Mouse (Mus musculus) midbrain, postnatal 0 days (tissue): ENCODE data around the gene Dtnb. TPM values are rescaled to one million over a fixed set of nuclear protein-coding genes. Genes with fewer than 3 reads are reported as not detected.
"Not testable (repeated sequence)": the region's sequence is repeated elsewhere in the genome, so short reads cannot be mapped to it uniquely, and the experiment has no call there.

ENCODE experiments used
- ATAC-seq: fragments of 200-750 bp; cut with Nextera tagmentation; 2 replicates; pipeline ENCODE4 v1.8.0; 2017; ENCODE audit warnings: moderate number of reproducible peaks, mild to moderate bottlenecking, moderate TSS enrichment, moderate library complexity; ENCODE audit not compliant: low FRiP score
- DNase-seq: peaks from one replicate; pipeline ENCODE4 v3.0.0-alpha.2; 2015; ENCODE audit warnings: low spot score
- H3K27ac ChIP-seq: fragments of 300-500 bp; sonication (generic); 2 replicates; pipeline ENCODE4 v1.5.1; 2014; ENCODE audit warnings: low read depth, mild to moderate bottlenecking, low read length, mixed read lengths
- H3K27me3 ChIP-seq: fragments of 300-500 bp; sonication (generic); 2 replicates; pipeline ENCODE4 v1.6.1; 2014; ENCODE audit warnings: low read length, control low read depth, mixed read lengths; ENCODE audit not compliant: insufficient read depth
- H3K36me3 ChIP-seq: fragments of 300-500 bp; sonication (generic); 2 replicates; pipeline ENCODE4 v1.6.1; 2014; ENCODE audit warnings: low read length, control low read depth, mixed read lengths; ENCODE audit not compliant: insufficient read depth
- H3K4me1 ChIP-seq: fragments of 300-500 bp; sonication (generic); 2 replicates; pipeline ENCODE4 v1.6.1; 2014; ENCODE audit warnings: mild to moderate bottlenecking, control low read depth, antibody characterized with exemption, low read length, mixed read lengths; ENCODE audit not compliant: insufficient read depth
- H3K4me2 ChIP-seq: fragments of 300-500 bp; sonication (generic); 2 replicates; pipeline ENCODE4 v1.6.1; 2014; ENCODE audit warnings: low read depth, mild to moderate bottlenecking, low read length, mixed read lengths; ENCODE audit not compliant: poor library complexity, severe bottlenecking
- H3K4me3 ChIP-seq: fragments of 300-500 bp; sonication (generic); 2 replicates; pipeline ENCODE4 v1.5.1; 2014; ENCODE audit warnings: low read depth, mild to moderate bottlenecking, low read length, moderate library complexity
- H3K9ac ChIP-seq: fragments of 300-500 bp; sonication (generic); replicated peaks from 2 replicates; pipeline ENCODE4 v1.6.1; 2014; ENCODE audit warnings: mild to moderate bottlenecking, low read length, moderate library complexity, mixed read lengths; ENCODE audit not compliant: poor library complexity, severe bottlenecking
- H3K9me3 ChIP-seq: fragments of 300-500 bp; sonication (generic); 2 replicates; pipeline ENCODE4 v1.6.1; 2016; ENCODE audit warnings: low read length, control low read depth
- CTCF ChIP-seq: IDR thresholded peaks from 2 replicates; pipeline ENCODE4 v1.5.1; 2016; ENCODE audit warnings: antibody characterized with exemption, mild to moderate bottlenecking
- WGBS: fragments of 180-500 bp; shearing (Covaris S2); extraction: QIAGEN DNeasy Blood & Tissue Kit; methylation state at CpG from one replicate; pipeline ENCODE4 v1.1.7; 2014; 5-methylcytosine and 5-hydroxymethylcytosine counted together
- polyA plus RNA-seq: library from polyadenylated mRNA; unstranded; fragments of >200 nt; fragmentation: Nextera tagmentation; extraction: Ambion mirVana; gene quantifications from 2 replicates; pipeline ENCODE4 v1.2.1, GENCODE M21; 2015
- total RNA-seq: library from RNA; depleted of rRNA; stranded (reverse); fragments of >200 nt; gene quantifications from 2 replicates; pipeline ENCODE4 v1.2.3, GENCODE M21; 2014

Dtnb gene
- total and polyA plus RNA-seq, 2 experiments from 2014 or later: 52.0 to 57.3 TPM

DNA sequence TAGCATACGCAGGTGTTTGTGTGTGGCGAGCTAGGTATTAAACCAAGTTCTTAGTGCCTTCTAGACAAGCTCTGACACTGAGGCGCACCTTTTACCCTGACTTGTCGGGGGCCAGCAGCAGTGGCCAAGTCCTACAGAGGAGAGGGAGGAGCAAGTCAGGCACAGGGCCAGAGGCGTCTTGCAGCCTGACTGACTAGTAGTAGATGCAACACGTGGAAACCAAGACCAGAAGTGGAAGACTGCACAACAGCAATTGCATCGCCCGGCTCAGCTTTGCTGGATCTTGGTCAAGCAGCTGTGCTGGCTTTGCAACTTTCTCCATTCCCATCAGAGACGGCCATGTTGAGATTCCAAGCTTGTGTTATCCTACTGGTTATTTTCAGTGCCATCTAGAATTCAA, 100.6 kb downstream of the Dtnb start:
- no peak for TF ChIP-seq CTCF
- Histone ChIP-seq H3K9ac (no peak overlapping the region), H3K27me3 (no peaks in the 10 kb centered on the region), H3K4me3 (no peak overlapping the region), H3K4me2 (no peak overlapping the region), H3K27ac (no peak overlapping the region), H3K9me3 (no peaks in the 10 kb centered on the region), H3K36me3 (no peaks in the 10 kb centered on the region), H3K4me1 (no peaks in the 10 kb centered on the region; the same call in 1 of the 2 replicates)
- WGBS: 89% methylated on average over 9 of the region's 9 CpGs
- ATAC-seq: no peak
- no peak for DNase-seq

DNA sequence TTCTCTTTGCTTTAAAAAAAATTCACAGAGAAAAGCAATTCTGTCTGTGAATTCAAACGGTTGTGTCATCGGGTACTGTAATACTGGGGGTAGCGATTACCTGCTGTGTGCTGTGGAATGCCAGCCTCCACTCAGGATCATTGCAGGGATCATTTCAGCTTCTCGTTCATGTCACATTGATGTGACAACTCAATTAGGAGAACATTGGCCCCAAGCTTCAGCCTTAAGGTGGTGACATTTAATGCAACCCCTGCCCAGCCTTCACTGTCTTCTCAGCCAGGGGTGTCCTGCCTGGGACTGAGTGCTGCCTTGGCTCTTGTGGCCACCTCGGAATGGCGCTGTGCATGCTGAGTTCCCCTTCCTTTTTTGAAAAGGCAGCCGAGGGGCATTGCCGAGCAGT, 101.7 kb downstream of the Dtnb start:
- no peaks in the 10 kb centered on the region; the same call in 1 of the 2 replicates for H3K4me1 ChIP-seq
- 47% methylated on average over 8 of the region's 8 CpGs for WGBS
- H3K27me3 ChIP-seq: no peaks in the 10 kb centered on the region
- no peak for ATAC-seq
- no peak for DNase-seq
- H3K4me2 ChIP-seq: no peak overlapping the region
- no peak for TF ChIP-seq CTCF
- H3K4me3 ChIP-seq: no peak overlapping the region
- H3K36me3 ChIP-seq: no peaks in the 10 kb centered on the region
- no peaks in the 10 kb centered on the region for H3K9me3 ChIP-seq
- no peak overlapping the region for H3K9ac ChIP-seq
- no peak overlapping the region for H3K27ac ChIP-seq

DNA sequence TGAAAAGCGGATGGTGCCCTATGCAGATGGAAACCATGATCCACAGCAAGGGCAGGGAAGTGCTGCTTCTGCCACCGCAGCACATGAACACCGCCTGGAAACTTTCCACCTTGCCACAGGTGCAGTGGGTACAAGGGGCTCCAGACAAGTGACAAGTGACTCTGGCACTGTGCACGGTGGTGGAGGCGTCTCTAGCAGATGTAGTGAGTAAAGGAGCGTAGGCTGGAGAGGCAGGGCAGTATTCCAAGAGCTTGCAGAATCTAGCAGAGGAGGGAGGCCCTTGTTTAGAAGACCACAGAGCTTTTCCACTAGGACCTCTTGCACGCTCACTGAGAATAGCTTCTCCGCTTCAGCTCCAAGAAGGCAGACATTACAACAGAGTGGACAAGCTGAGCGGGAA, 102.7 kb downstream of the Dtnb start:
- 92% methylated on average over 9 of the region's 9 CpGs for WGBS
- no peak for TF ChIP-seq CTCF
- H3K27ac ChIP-seq: no peak overlapping the region
- no peaks in the 10 kb centered on the region for H3K9me3 ChIP-seq
- ATAC-seq (no peak), DNase-seq (no peak)
- H3K4me2 ChIP-seq: no peak overlapping the region
- no peaks in the 10 kb centered on the region for H3K27me3 ChIP-seq
- no peak overlapping the region for H3K4me3 ChIP-seq
- H3K36me3 ChIP-seq: no peaks in the 10 kb centered on the region
- no peak overlapping the region for H3K9ac ChIP-seq
- H3K4me1 ChIP-seq: no peaks in the 10 kb centered on the region; the same call in 1 of the 2 replicates

DNA sequence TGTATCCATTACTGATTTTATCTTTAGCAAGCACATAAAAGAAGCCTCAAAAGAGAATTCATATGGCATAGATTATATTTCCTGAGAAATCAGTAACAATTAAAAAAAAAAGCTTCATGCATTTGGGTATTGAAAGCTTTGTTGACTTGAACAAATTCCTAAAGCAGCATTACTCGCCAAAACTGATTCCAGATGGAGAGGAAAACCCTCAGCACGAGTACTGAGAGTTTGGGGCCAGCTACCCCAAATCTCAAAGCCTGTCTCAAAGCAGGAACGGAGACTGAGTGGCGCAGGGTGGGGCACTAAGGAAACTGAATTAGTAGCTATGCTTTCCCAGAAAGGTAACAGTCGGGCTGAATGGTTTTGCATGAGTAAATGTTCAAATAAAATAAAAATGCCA, 108.5 kb downstream of the Dtnb start:
- TF ChIP-seq CTCF: no peak
- WGBS: 85% methylated on average over 5 of the region's 5 CpGs
- Histone ChIP-seq H3K27ac (no peak overlapping the region), H3K4me3 (no peak overlapping the region), H3K9me3 (no peaks in the 10 kb centered on the region), H3K4me2 (no peak overlapping the region), H3K36me3 (no peaks in the 10 kb centered on the region), H3K27me3 (no peaks in the 10 kb centered on the region), H3K4me1 (no peaks in the 10 kb centered on the region), H3K9ac (no peak overlapping the region)
- no peak for ATAC-seq
- DNase-seq: no peak

DNA sequence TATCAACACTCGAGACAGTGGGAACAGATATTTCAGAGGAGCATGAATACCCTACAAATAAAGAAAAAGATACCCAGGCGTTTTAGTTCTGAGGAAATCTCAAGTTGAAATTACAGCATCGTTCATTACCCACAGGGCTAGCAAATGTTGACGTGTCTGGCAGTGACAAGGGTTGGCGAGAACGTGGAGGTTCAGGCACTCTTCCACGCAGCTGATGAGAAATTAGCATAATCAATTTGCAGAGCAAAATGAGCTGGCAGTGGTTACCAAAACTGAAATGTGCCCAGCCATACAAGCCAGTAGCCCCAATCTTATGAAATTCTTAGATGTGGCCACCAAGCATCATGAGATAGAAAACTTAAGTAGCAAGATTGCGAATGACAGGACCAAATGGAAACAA, 110.9 kb downstream of the Dtnb start:
- DNase-seq: no peak
- WGBS: 69% methylated on average over 8 of the region's 8 CpGs
- Histone ChIP-seq H3K36me3 (no peaks in the 10 kb centered on the region), H3K27me3 (no peaks in the 10 kb centered on the region), H3K9ac (no peak overlapping the region), H3K4me2 (no peak overlapping the region), H3K4me3 (no peak overlapping the region), H3K4me1 (no peaks in the 10 kb centered on the region), H3K9me3 (no peaks in the 10 kb centered on the region), H3K27ac (no peak overlapping the region)
- no peak for TF ChIP-seq CTCF
- no peak for ATAC-seq

DNA sequence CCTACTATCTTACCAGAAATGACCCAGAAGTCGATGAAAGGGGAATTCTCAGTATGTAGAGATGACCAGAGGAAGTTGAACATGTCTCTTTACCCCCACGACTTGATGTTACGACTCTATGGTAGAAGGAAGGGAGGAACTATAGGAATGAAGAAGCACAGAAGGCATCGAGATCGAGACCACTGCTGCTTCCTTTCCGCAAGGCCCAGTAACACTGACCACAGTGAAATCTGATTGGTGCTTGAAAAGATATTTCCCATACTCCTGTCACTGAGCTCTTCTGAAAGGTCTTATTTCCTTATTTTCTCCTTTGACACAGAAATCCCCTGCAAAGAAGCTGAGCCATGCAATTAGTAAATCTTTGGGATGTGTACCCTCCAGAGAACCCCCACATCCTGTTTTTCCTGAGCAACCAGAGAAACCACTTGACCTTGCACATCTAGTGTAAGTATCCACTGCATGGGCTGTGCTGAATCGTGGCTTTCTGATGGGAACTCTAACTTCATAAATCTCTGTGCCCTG, 114.3 kb downstream of the Dtnb start:
- TF ChIP-seq CTCF: no peak
- H3K27me3 ChIP-seq: no peaks in the 10 kb centered on the region
- 91% methylated on average over 7 of the region's 7 CpGs for WGBS
- no peaks in the 10 kb centered on the region for H3K36me3 ChIP-seq
- no peak for ATAC-seq
- no peaks in the 10 kb centered on the region for H3K4me1 ChIP-seq
- no peak overlapping the region for H3K4me3 ChIP-seq
- H3K9me3 ChIP-seq: no peaks in the 10 kb centered on the region
- no peak overlapping the region for H3K9ac ChIP-seq
- DNase-seq: no peak
- H3K27ac ChIP-seq: no peak overlapping the region
- H3K4me2 ChIP-seq: no peak overlapping the region

DNA sequence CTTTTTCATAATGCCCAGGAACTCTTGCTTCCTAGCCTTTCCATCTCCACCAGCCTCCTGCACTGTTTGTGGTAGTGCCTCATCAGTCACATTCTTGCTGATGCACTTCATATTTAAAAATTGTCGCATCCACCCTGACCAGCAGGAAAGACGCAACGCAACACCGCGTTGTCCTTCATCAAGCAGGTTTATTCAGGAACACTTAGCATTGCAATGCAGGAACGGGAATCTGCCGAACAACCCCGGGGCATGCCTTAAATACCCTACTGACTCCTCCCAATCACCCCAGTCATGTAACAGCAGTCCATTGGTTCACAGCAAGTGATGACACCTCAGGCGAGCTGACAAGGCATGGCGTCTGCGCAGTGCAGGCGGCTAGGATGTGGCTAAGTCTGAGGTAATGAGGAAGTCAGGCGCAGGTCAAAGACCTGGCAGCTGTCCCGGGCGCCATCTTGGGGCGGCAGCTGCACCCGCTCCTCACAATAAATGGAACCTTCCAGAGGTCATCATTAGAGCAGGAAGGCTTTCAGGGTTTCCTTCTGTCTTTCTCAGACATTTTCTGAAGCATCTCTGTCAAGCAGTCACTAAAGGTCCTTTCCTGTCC, 118.8 kb downstream of the Dtnb start:
- H3K4me3 ChIP-seq, H3K4me1 ChIP-seq, ATAC-seq, H3K36me3 ChIP-seq, H3K9ac ChIP-seq, H3K27me3 ChIP-seq, H3K27ac ChIP-seq, DNase-seq, H3K4me2 ChIP-seq, H3K9me3 ChIP-seq: not testable (repeated sequence)
- WGBS: 96% methylated on average over 17 of the region's 17 CpGs
